Mouse (Mus musculus) embryo, embryonic 9.5 days (tissue): ENCODE measurements at regions not wholly inside any gene's neighbourhood (a gene's known extent, or its start where the extent isn't known, plus 50 kb on each side); places are given as distances from the start of the nearest gene placed in this dataset.
A peak's percentile ranks its signal among the peaks of the same experiment; 100 is the strongest.
"Not testable (repeated sequence)": the region's sequence is repeated elsewhere in the genome, so short reads cannot be mapped to it uniquely, and the experiment has no call there.

ENCODE experiments used
- DNase-seq: peaks from one replicate; pipeline ENCODE4 v3.0.0-alpha.2; 2017; ENCODE audit errors: extremely low spot score

- DNase-seq = no peak
These were observed 333.9 kb upstream of the Klf6 start for GRCm38 (mm10) chr13:5527400-5527799.

- DNase-seq = no peak
These were observed 321.0 kb upstream of the Klf6 start for GRCm38 (mm10) chr13:5540321-5540720.

GRCm38 (mm10) chr13:5545521-5545920 lies 315.8 kb upstream of the Klf6 start:
- no peak for DNase-seq

- DNase-seq = no peak
These were observed 315.3 kb upstream of the Klf6 start for GRCm38 (mm10) chr13:5546011-5546410.

GRCm38 (mm10) chr13:5546937-5547336 lies 314.3 kb upstream of the Klf6 start:
- DNase-seq = no peak

- DNase-seq = no peak
These were observed 312.5 kb upstream of the Klf6 start for GRCm38 (mm10) chr13:5548768-5549167.

GRCm38 (mm10) chr13:5549175-5549574 lies 312.1 kb upstream of the Klf6 start:
- no peak for DNase-seq

GRCm38 (mm10) chr13:5549747-5550146 lies 311.5 kb upstream of the Klf6 start:
- DNase-seq = no peak

- DNase-seq = no peak
These were observed 310.9 kb upstream of the Klf6 start for GRCm38 (mm10) chr13:5550354-5550753.

- DNase-seq = no peak
These were observed 310.2 kb upstream of the Klf6 start for GRCm38 (mm10) chr13:5551131-5551530.

- DNase-seq = no peak
These were observed 307.8 kb upstream of the Klf6 start for GRCm38 (mm10) chr13:5553461-5553860.

- DNase-seq = no peak
These were observed 303.2 kb upstream of the Klf6 start for GRCm38 (mm10) chr13:5558095-5558494.

- DNase-seq = no peak
These were observed 294.8 kb upstream of the Klf6 start for GRCm38 (mm10) chr13:5566479-5566878.

GRCm38 (mm10) chr13:5566896-5567295 lies 294.4 kb upstream of the Klf6 start:
- DNase-seq = no peak

GRCm38 (mm10) chr13:5569579-5569978 lies 291.7 kb upstream of the Klf6 start:
- DNase-seq = no peak

GRCm38 (mm10) chr13:5570386-5570785 lies 290.9 kb upstream of the Klf6 start:
- DNase-seq = no peak

GRCm38 (mm10) chr13:5576568-5576967 lies 284.7 kb upstream of the Klf6 start:
- no peak for DNase-seq

- not testable (repeated sequence) for DNase-seq
These were observed 277.6 kb upstream of the Klf6 start for GRCm38 (mm10) chr13:5583681-5584080.

GRCm38 (mm10) chr13:5587196-5587595 lies 274.1 kb upstream of the Klf6 start:
- no peak for DNase-seq

GRCm38 (mm10) chr13:5591286-5591685 lies 270.0 kb upstream of the Klf6 start:
- no peak for DNase-seq

GRCm38 (mm10) chr13:5591837-5592555 lies 269.3 kb upstream of the Klf6 start:
- DNase-seq = peak; percentile 2

- no peak for DNase-seq
These were observed 268.7 kb upstream of the Klf6 start for GRCm38 (mm10) chr13:5592556-5593061.

GRCm38 (mm10) chr13:5601648-5602047 lies 259.6 kb upstream of the Klf6 start:
- DNase-seq = no peak
